Mouse (Mus musculus) left cerebral cortex, postnatal 36 days (tissue): ENCODE results near the gene Ctnnbip1. TPM values are rescaled to one million over a fixed set of nuclear protein-coding genes. Genes with fewer than 3 reads are reported as not detected.

Experiments
- DNase-seq, 2 experiments: peaks; one replicate each; pipeline ENCODE4 v3.0.0; 2021 to 2022; ENCODE audit warnings: low spot score in 2 of 2, mixed read lengths in 1 of 2
- intact Hi-C: fragments of 180-260 bp; cut with DNase I; formaldehyde crosslinking; loops from one replicate; pipeline ENCODE4 v1.15.1; 2025
- total RNA-seq, 2 experiments: library from RNA; stranded (reverse); gene quantifications; 2 replicates each; pipeline ENCODE4 v1.2.3; 2021

Ctnnbip1 gene
- total RNA-seq, 2 experiments from 2014 or later = 36.7 to 43.5 TPM

GRCm38 (mm10) chr4:149551696-149552095, 33.7 kb downstream of the Ctnnbip1 start:
- no peak for DNase-seq
- intact Hi-C loops = loop anchor here (5.0 kb wide), 1 partner anchor 36 kb away; the partner anchor contains the start of gene Clstn1

GRCm38 (mm10) chr4:149553834-149554233, 35.8 kb downstream of the Ctnnbip1 start:
- DNase-seq = no peak
- intact Hi-C loops = loop anchor here (5.0 kb wide), 1 partner anchor 33 kb away; the partner anchor contains the start of gene Clstn1

GRCm38 (mm10) chr4:149556111-149556510, 38.1 kb downstream of the Ctnnbip1 start:
- DNase-seq = peak; percentile 78 to 87
- intact Hi-C loops = no loop called here

- intact Hi-C loops = no loop called here
- DNase-seq = no peak
Measured at GRCm38 (mm10) chr4:149557905-149558304, 39.9 kb downstream of the Ctnnbip1 start.

- no peak for DNase-seq
- intact Hi-C loops = no loop called here
Measured at GRCm38 (mm10) chr4:149558389-149558788, 40.4 kb downstream of the Ctnnbip1 start.

GRCm38 (mm10) chr4:149561392-149561791, 43.4 kb downstream of the Ctnnbip1 start:
- DNase-seq = peak in 1 of 2 experiments; percentile 65
- intact Hi-C loops = no loop called here

GRCm38 (mm10) chr4:149561986-149562904, 44.2 kb downstream of the Ctnnbip1 start:
- DNase-seq = peak; percentile 88 to 89
- intact Hi-C loops = loop anchor here (2.0 kb wide), 1 partner anchor 25 kb away; the partner anchor contains the start of gene Clstn1

GRCm38 (mm10) chr4:149562905-149563347, 44.9 kb downstream of the Ctnnbip1 start:
- intact Hi-C loops = loop anchor here (2.0 kb wide), 1 partner anchor 24 kb away; the partner anchor contains the start of gene Clstn1
- no peak for DNase-seq

GRCm38 (mm10) chr4:149563941-149564361, 45.9 kb downstream of the Ctnnbip1 start:
- intact Hi-C loops = loop anchor here (2.0 kb wide), 1 partner anchor 23 kb away; the partner anchor contains the start of gene Clstn1
- no peak for DNase-seq

- no peak for DNase-seq
- intact Hi-C loops = no loop called here
Measured at GRCm38 (mm10) chr4:149564452-149565407, 46.7 kb downstream of the Ctnnbip1 start.

- intact Hi-C loops = no loop called here
- no peak for DNase-seq
Measured at GRCm38 (mm10) chr4:149567432-149568026, 49.5 kb downstream of the Ctnnbip1 start.

GRCm38 (mm10) chr4:149568622-149569021, 50.6 kb downstream of the Ctnnbip1 start:
- intact Hi-C loops = no loop called here
- no peak for DNase-seq

GRCm38 (mm10) chr4:149569781-149570497, 51.9 kb downstream of the Ctnnbip1 start:
- DNase-seq = no peak
- intact Hi-C loops = no loop called here

GRCm38 (mm10) chr4:149570498-149570863, 52.4 kb downstream of the Ctnnbip1 start:
- intact Hi-C loops = no loop called here
- no peak for DNase-seq

GRCm38 (mm10) chr4:149571209-149571608, 53.2 kb downstream of the Ctnnbip1 start:
- no peak for DNase-seq

GRCm38 (mm10) chr4:149571651-149572149, 53.7 kb downstream of the Ctnnbip1 start:
- DNase-seq = no peak
- intact Hi-C loops = no loop called here

More at GRCm38 (mm10) chr4:149571209-149571608, 53.2 kb downstream of the Ctnnbip1 start:
- intact Hi-C loops = no loop called here

- intact Hi-C loops = no loop called here
- DNase-seq = no peak
Measured at GRCm38 (mm10) chr4:149572446-149572845, 54.4 kb downstream of the Ctnnbip1 start.

GRCm38 (mm10) chr4:149572851-149573250, 54.8 kb downstream of the Ctnnbip1 start:
- intact Hi-C loops = no loop called here
- DNase-seq = no peak
